Mouse (Mus musculus): ENCODE measurements around the gene Mrps12. TPM values are rescaled to one million over a fixed set of nuclear protein-coding genes. Genes with fewer than 3 reads are reported as not detected.
"Not testable (repeated sequence)": the region's sequence is repeated elsewhere in the genome, so short reads cannot be mapped to it uniquely, and the experiment has no call there.

The Mrps12 gene
- polyA plus RNA-seq, 1 experiment from 2014 or later = 141 TPM

DNA sequence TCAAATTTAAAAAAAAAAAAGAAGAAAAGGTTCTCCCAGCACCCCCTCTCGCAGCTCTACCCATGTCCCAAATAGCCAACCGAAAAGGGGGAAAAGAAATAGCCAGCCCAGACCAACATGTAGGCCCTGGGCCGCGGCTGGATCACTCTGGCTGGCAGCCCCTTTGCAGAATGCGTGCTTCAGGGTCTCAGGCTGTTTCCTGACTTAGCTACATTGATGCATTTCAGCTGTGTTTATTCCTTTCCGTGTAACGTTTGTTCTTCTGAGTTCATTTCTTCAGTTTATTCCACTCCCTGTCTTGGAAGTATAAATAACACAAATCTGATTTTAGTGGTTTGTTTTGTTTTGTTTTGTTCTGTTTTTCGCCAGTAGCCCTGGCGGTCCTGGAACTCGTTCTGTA lies 23.9 kb downstream of the Mrps12 start:
- H3K27me3 ChIP-seq (ENCODE audit: insufficient read depth, low read length) = no peaks in the 10 kb centered on the region
- 72% methylated on average over 10 of the region's 10 CpGs for WGBS
- H3K4me3 ChIP-seq (ENCODE audit: low read length) = no peak overlapping the region
- H3K4me1 ChIP-seq (ENCODE audit: insufficient read depth, low read length) = peaks cover 17% of the 10 kb centered on the region; the same call in 1 of the 2 replicates
- no peaks in the 10 kb centered on the region; the same call in 1 of the 2 replicates for H3K9me3 ChIP-seq (ENCODE audit: low read length)
- H3K27ac ChIP-seq (ENCODE audit: low read length) = no peak overlapping the region
- no peak overlapping the region for H3K9ac ChIP-seq (replicated peaks; ENCODE audit: low read length)
- 0 out of 2 replicates have a peak overlapping the region, but pooled peaks have one; percentile 76 for H3K4me2 ChIP-seq (replicated peaks; ENCODE audit: low read depth, low read length)
- no peak for ATAC-seq (ENCODE audit: low FRiP score, low TSS enrichment)
- H3K36me3 ChIP-seq (ENCODE audit: insufficient read depth, low read length) = no peaks in the 10 kb centered on the region

DNA sequence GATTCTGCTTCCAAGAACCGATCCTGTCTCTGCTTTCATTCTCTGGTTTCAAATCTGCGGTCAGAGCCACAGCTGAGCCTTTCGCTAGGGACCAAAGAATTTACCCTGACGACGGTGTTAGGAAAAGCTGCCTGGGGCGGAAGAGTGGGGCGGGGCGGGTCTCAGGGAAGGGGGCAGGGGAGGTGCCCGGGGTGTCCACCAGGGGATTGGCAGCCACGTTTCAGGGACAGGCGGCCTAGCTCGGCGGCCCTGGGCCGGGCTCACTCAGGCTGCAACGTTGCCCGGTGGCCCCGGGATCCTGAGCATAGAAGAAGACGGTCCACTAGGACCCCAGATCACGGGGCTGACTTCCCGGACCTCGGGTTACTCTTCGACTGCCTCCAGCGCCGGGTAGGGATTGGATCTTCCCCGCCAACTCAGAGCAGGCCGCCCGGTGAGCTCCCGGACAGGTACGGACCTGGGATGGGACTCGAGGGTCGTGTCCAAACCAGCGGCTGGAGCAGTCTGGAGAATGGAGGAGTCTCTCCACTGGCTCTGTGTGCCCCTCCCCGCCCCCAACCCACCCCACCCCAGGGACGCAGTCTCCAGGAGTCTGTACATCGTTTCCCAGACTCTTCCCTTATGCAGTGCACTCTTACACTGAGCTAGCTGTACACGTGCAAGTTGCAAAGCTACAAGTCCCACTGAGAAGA lies 24.9 kb downstream of the Mrps12 start, which contains the start of gene Fbxo17:
Gene Fbxo17, plus strand, starts transcription at position 215 of the 692 bp plus-strand sequence.
- H3K4me3 ChIP-seq (ENCODE audit: low read length) = peak within 1 kb of the TSS; percentile 58
- H3K36me3 ChIP-seq (ENCODE audit: insufficient read depth, low read length) = no peaks in the 10 kb centered on the region
- peak within 1 kb of the TSS; percentile 74 for H3K9ac ChIP-seq (replicated peaks; ENCODE audit: low read length)
- peaks cover 17% of the 10 kb centered on the region; the same call in 1 of the 2 replicates for H3K4me1 ChIP-seq (ENCODE audit: insufficient read depth, low read length)
- H3K4me2 ChIP-seq (replicated peaks; ENCODE audit: low read depth, low read length) = peak within 1 kb of the TSS; percentile 76
- peak; percentile 80 for ATAC-seq (ENCODE audit: low FRiP score, low TSS enrichment)
- WGBS = 1% methylated on average over 34 of the region's 36 CpGs
- no peaks in the 10 kb centered on the region for H3K27me3 ChIP-seq (ENCODE audit: insufficient read depth, low read length)
- H3K27ac ChIP-seq (ENCODE audit: low read length) = peak within 1 kb of the TSS; percentile 1; the same call in 1 of the 2 replicates
- H3K9me3 ChIP-seq (ENCODE audit: low read length) = no peaks in the 10 kb centered on the region; the same call in 1 of the 2 replicates

GRCm38 (mm10) chr7:28715598-28715997 lies 26.0 kb downstream of the Mrps12 start:
- Histone ChIP-seq H3K36me3 (ENCODE audit: insufficient read depth, low read length) (no peaks in the 10 kb centered on the region), H3K27ac (ENCODE audit: low read length) (no peak overlapping the region), H3K27me3 (ENCODE audit: insufficient read depth, low read length) (no peaks in the 10 kb centered on the region), H3K9ac (replicated peaks; ENCODE audit: low read length) (no peak overlapping the region), H3K4me3 (ENCODE audit: low read length) (no peak overlapping the region), H3K9me3 (ENCODE audit: low read length) (no peaks in the 10 kb centered on the region; the same call in 1 of the 2 replicates), H3K4me1 (ENCODE audit: insufficient read depth, low read length) (peaks cover 17% of the 10 kb centered on the region; the same call in 1 of the 2 replicates), H3K4me2 (replicated peaks; ENCODE audit: low read depth, low read length) (no peak overlapping the region)
- ATAC-seq (ENCODE audit: low FRiP score, low TSS enrichment) = no peak
- 96% methylated on average over 2 of the region's 2 CpGs for WGBS

GRCm38 (mm10) chr7:28714667-28715066 lies 27.0 kb downstream of the Mrps12 start:
- H3K27ac ChIP-seq (ENCODE audit: low read length) = no peak overlapping the region
- H3K4me3 ChIP-seq (ENCODE audit: low read length) = no peak overlapping the region
- H3K36me3 ChIP-seq (ENCODE audit: insufficient read depth, low read length) = no peaks in the 10 kb centered on the region
- H3K9me3 ChIP-seq (ENCODE audit: low read length) = no peaks in the 10 kb centered on the region; the same call in 1 of the 2 replicates
- no peak for ATAC-seq (ENCODE audit: low FRiP score, low TSS enrichment)
- 78% methylated on average over 5 of the region's 5 CpGs for WGBS
- peaks cover 17% of the 10 kb centered on the region; the same call in 1 of the 2 replicates for H3K4me1 ChIP-seq (ENCODE audit: insufficient read depth, low read length)
- no peak overlapping the region for H3K9ac ChIP-seq (replicated peaks; ENCODE audit: low read length)
- H3K27me3 ChIP-seq (ENCODE audit: insufficient read depth, low read length) = no peaks in the 10 kb centered on the region
- no peak overlapping the region for H3K4me2 ChIP-seq (replicated peaks; ENCODE audit: low read depth, low read length)

- Histone ChIP-seq H3K4me2 (replicated peaks; ENCODE audit: low read depth, low read length) (no peak overlapping the region), H3K9ac (replicated peaks; ENCODE audit: low read length) (no peak overlapping the region), H3K9me3 (ENCODE audit: low read length) (no peaks in the 10 kb centered on the region; the same call in 1 of the 2 replicates), H3K27me3 (ENCODE audit: insufficient read depth, low read length) (no peaks in the 10 kb centered on the region), H3K4me3 (ENCODE audit: low read length) (no peak overlapping the region), H3K36me3 (ENCODE audit: insufficient read depth, low read length) (no peaks in the 10 kb centered on the region), H3K4me1 (ENCODE audit: insufficient read depth, low read length) (0 out of 2 replicates have a peak, but pooled peaks cover 3% of the 10 kb centered on the region), H3K27ac (ENCODE audit: low read length) (no peak overlapping the region)
- ATAC-seq (ENCODE audit: low FRiP score, low TSS enrichment) = no peak
- WGBS = 68% methylated on average over 3 of the region's 3 CpGs
Measured at GRCm38 (mm10) chr7:28710962-28711361, 30.7 kb downstream of the Mrps12 start.

GRCm38 (mm10) chr7:28709454-28709853 lies 32.2 kb downstream of the Mrps12 start:
- H3K4me2 ChIP-seq (replicated peaks; ENCODE audit: low read depth, low read length) = no peak overlapping the region
- ATAC-seq (ENCODE audit: low FRiP score, low TSS enrichment) = no peak
- H3K9me3 ChIP-seq (ENCODE audit: low read length) = no peaks in the 10 kb centered on the region
- H3K36me3 ChIP-seq (ENCODE audit: insufficient read depth, low read length) = no peaks in the 10 kb centered on the region
- no peak overlapping the region for H3K27ac ChIP-seq (ENCODE audit: low read length)
- H3K4me3 ChIP-seq (ENCODE audit: low read length) = no peak overlapping the region
- 0 out of 2 replicates have a peak, but pooled peaks cover 3% of the 10 kb centered on the region for H3K4me1 ChIP-seq (ENCODE audit: insufficient read depth, low read length)
- no peak overlapping the region for H3K9ac ChIP-seq (replicated peaks; ENCODE audit: low read length)
- no peaks in the 10 kb centered on the region for H3K27me3 ChIP-seq (ENCODE audit: insufficient read depth, low read length)

- peaks cover 4% of the 10 kb centered on the region; the same call in 1 of the 2 replicates for H3K9me3 ChIP-seq (ENCODE audit: low read length)
- no peak overlapping the region for H3K9ac ChIP-seq (replicated peaks; ENCODE audit: low read length)
- WGBS = 64% methylated on average over 9 of the region's 9 CpGs
- no peaks in the 10 kb centered on the region for H3K36me3 ChIP-seq (ENCODE audit: insufficient read depth, low read length)
- no peak for ATAC-seq (ENCODE audit: low FRiP score, low TSS enrichment)
- H3K27ac ChIP-seq (ENCODE audit: low read length) = no peak overlapping the region
- no peaks in the 10 kb centered on the region for H3K27me3 ChIP-seq (ENCODE audit: insufficient read depth, low read length)
- H3K4me3 ChIP-seq (ENCODE audit: low read length) = no peak overlapping the region
- 0 out of 2 replicates have a peak, but pooled peaks cover 3% of the 10 kb centered on the region for H3K4me1 ChIP-seq (ENCODE audit: insufficient read depth, low read length)
- H3K4me2 ChIP-seq (replicated peaks; ENCODE audit: low read depth, low read length) = no peak overlapping the region
Measured at GRCm38 (mm10) chr7:28702601-28703143, 38.9 kb downstream of the Mrps12 start.

- not testable (repeated sequence) for ATAC-seq (ENCODE audit: low FRiP score, low TSS enrichment); H3K27ac ChIP-seq (ENCODE audit: low read length); H3K4me2 ChIP-seq (replicated peaks; ENCODE audit: low read depth, low read length); H3K9ac ChIP-seq (replicated peaks; ENCODE audit: low read length); H3K27me3 ChIP-seq (ENCODE audit: insufficient read depth, low read length); H3K4me3 ChIP-seq (ENCODE audit: low read length); H3K4me1 ChIP-seq (ENCODE audit: insufficient read depth, low read length); H3K9me3 ChIP-seq (ENCODE audit: low read length); H3K36me3 ChIP-seq (ENCODE audit: insufficient read depth, low read length)
- WGBS = 96% methylated on average over 12 of the region's 12 CpGs
Measured at GRCm38 (mm10) chr7:28701306-28701705, 40.3 kb downstream of the Mrps12 start.

DNA sequence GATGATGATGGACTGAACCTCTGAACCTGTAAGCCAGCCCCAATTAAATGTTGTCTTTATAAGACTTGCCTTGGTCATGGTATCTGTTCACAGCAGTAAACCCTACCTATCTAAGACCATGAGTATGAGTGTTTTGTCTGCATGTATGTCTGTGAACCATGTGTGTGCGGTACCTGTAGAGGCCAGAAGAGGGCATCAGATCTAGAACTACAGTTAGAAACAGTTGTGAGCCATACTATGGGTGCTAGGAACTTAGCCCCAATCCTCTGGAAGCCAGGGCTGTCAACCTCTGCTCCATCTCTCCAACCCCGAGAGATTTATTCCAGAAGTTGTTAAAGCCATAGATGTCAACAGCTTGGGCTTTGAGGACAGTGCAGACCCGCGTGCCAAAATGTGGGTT lies 41.4 kb downstream of the Mrps12 start:
- no peak overlapping the region for H3K9ac ChIP-seq (replicated peaks; ENCODE audit: low read length)
- WGBS = 95% methylated on average over 4 of the region's 4 CpGs
- no peaks in the 10 kb centered on the region for H3K36me3 ChIP-seq (ENCODE audit: insufficient read depth, low read length)
- no peak overlapping the region for H3K27ac ChIP-seq (ENCODE audit: low read length)
- H3K9me3 ChIP-seq (ENCODE audit: low read length) = peaks cover 4% of the 10 kb centered on the region; the same call in 1 of the 2 replicates
- ATAC-seq (ENCODE audit: low FRiP score, low TSS enrichment) = no peak
- no peak overlapping the region for H3K4me2 ChIP-seq (replicated peaks; ENCODE audit: low read depth, low read length)
- no peaks in the 10 kb centered on the region for H3K27me3 ChIP-seq (ENCODE audit: insufficient read depth, low read length)
- 0 out of 2 replicates have a peak, but pooled peaks cover 3% of the 10 kb centered on the region for H3K4me1 ChIP-seq (ENCODE audit: insufficient read depth, low read length)
- H3K4me3 ChIP-seq (ENCODE audit: low read length) = no peak overlapping the region

DNA sequence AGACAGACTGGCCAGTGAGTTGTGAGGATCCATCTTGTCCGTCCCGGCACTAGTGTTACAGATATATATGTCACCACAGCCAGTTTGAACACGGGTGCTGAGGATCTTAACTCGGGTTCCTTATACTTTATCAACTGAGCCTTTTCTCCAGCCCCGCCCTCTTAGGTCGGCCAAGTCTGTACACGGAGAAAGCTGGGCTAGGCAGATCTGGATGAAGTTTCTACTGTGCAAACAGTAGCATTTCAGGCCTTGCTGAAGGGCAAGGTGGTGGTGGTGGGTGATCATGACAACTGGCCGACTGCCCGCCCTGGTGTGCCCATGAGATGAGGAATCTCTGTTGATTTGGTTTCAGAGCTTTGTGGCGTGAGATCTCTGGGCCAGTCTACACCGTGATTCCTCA lies 44.3 kb downstream of the Mrps12 start:
- Histone ChIP-seq H3K4me2 (replicated peaks; ENCODE audit: low read depth, low read length) (no peak overlapping the region), H3K27me3 (ENCODE audit: insufficient read depth, low read length) (no peaks in the 10 kb centered on the region), H3K27ac (ENCODE audit: low read length) (no peak overlapping the region), H3K9me3 (ENCODE audit: low read length) (peaks cover 4% of the 10 kb centered on the region; the same call in 1 of the 2 replicates), H3K9ac (replicated peaks; ENCODE audit: low read length) (no peak overlapping the region), H3K4me1 (ENCODE audit: insufficient read depth, low read length) (peaks cover 16% of the 10 kb centered on the region; the same call in 1 of the 2 replicates), H3K36me3 (ENCODE audit: insufficient read depth, low read length) (no peaks in the 10 kb centered on the region), H3K4me3 (ENCODE audit: low read length) (no peak overlapping the region)
- 90% methylated on average over 11 of the region's 11 CpGs for WGBS
- no peak for ATAC-seq (ENCODE audit: low FRiP score, low TSS enrichment)
